Comparison of ENCODE assay signal across 13 mouse cellular contexts in the genomic region with DNA sequence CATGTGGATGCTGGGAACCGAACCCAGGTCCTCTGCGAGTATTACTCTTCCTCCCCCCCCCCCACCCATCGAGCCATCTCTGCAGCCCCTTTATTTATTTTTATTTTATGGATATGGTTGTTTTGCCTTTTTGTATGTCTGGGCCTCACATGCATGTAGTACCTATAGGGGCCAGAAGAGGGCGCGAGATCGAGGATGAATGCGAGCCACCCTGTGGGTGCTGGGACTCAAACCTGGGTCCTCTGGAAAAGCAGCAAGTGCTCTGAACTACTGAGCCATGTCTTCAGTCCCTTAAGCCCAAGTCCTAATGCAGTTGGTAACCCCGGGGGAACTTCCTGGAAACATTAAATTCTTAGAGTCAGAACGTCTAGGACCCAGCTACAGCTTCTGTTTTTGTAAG. TPM values are rescaled to one million over a fixed set of nuclear protein-coding genes. Genes with fewer than 3 reads are reported as not detected.
DNase-seq lines count a peak whose midpoint lies in the region; ATAC-seq and TF ChIP-seq lines count a peak whose summit lies in the region.
"Had no signal": no experiment of that assay in that cellular context is flagged by ENCODE, and none has a peak within 500 bp of the region (broad histone marks: within the 10 kb centered on the region; RNA-seq: fewer than 3 reads in every experiment).

No protein-coding gene starts in this region.

- no peaks in the 10 kb centered on the region for H3K9me3 ChIP-seq in hindbrain, postnatal 0 days (ENCODE audit: low read length)
- no peaks in the 10 kb centered on the region for H3K9me3 ChIP-seq in hindbrain, embryonic 16.5 days (ENCODE audit: control insufficient read depth, low read length)
- H3K9me3 ChIP-seq in midbrain, postnatal 0 days (ENCODE audit: low read length): no peaks in the 10 kb centered on the region
- H3K9me3 ChIP-seq in midbrain, embryonic 10.5 days (replicated peaks): no peaks in the 10 kb centered on the region
- no peaks in the 10 kb centered on the region for H3K9me3 ChIP-seq in MEL (replicated peaks; ENCODE audit: insufficient read depth, low read length)
- no peaks in the 10 kb centered on the region for H3K9me3 ChIP-seq in forebrain, embryonic 13.5 days (replicated peaks)
- H3K9me3 ChIP-seq: lung, embryonic 15.5 days had no signal

- H3K4me3 ChIP-seq in hindbrain, postnatal 0 days (ENCODE audit: low read length): no peak overlapping the region
- no peak overlapping the region for H3K4me3 ChIP-seq in hindbrain, embryonic 16.5 days (ENCODE audit: low read length)
- H3K4me3 ChIP-seq in midbrain, postnatal 0 days (ENCODE audit: low read depth, low read length): no peak overlapping the region
- H3K4me3 ChIP-seq in midbrain, embryonic 10.5 days: no peak overlapping the region
- no peak overlapping the region for H3K4me3 ChIP-seq in MEL (ENCODE audit: control insufficient read depth in 1 of 2, insufficient read depth in 1 of 2, low read depth in 2 of 2, low read length in 2 of 2)
- H3K4me3 ChIP-seq in small intestine, adult 2 months (ENCODE audit: low read depth, low read length): no peak overlapping the region
- no peak overlapping the region for H3K4me3 ChIP-seq in forebrain, embryonic 13.5 days
- H3K4me3 ChIP-seq: lung, embryonic 15.5 days had no signal

- H3K36me3 ChIP-seq in hindbrain, postnatal 0 days (ENCODE audit: insufficient read depth, low read length): no peaks in the 10 kb centered on the region
- no peaks in the 10 kb centered on the region for H3K36me3 ChIP-seq in hindbrain, embryonic 16.5 days (ENCODE audit: control insufficient read depth, insufficient read depth, low read length)
- H3K36me3 ChIP-seq in midbrain, postnatal 0 days (ENCODE audit: insufficient read depth, low read length): no peaks in the 10 kb centered on the region
- no peaks in the 10 kb centered on the region for H3K36me3 ChIP-seq in midbrain, embryonic 10.5 days
- peaks cover 0 to 4% of the 10 kb centered on the region in 2 experiments; a peak in 2 of 4 replicates for H3K36me3 ChIP-seq in MEL (ENCODE audit: control insufficient read depth in 1 of 2, insufficient read depth in 2 of 2, low read length in 2 of 2)
- no peaks in the 10 kb centered on the region for H3K36me3 ChIP-seq in small intestine, adult 2 months (ENCODE audit: control insufficient read depth, insufficient read depth, low read length)
- no peaks in the 10 kb centered on the region for H3K36me3 ChIP-seq in forebrain, embryonic 13.5 days (ENCODE audit: poor library complexity, severe bottlenecking)
- H3K36me3 ChIP-seq: lung, embryonic 15.5 days had no signal

- H3K27me3 ChIP-seq in hindbrain, postnatal 0 days (ENCODE audit: insufficient read depth, low read length): no peaks in the 10 kb centered on the region
- no peaks in the 10 kb centered on the region for H3K27me3 ChIP-seq in hindbrain, embryonic 16.5 days (replicated peaks; ENCODE audit: control insufficient read depth, insufficient read depth, low read length)
- no peaks in the 10 kb centered on the region for H3K27me3 ChIP-seq in midbrain, postnatal 0 days (ENCODE audit: insufficient read depth, low read length)
- H3K27me3 ChIP-seq in midbrain, embryonic 10.5 days (ENCODE audit: low read depth, poor library complexity, severe bottlenecking): peaks cover 22% of the 10 kb centered on the region
- H3K27me3 ChIP-seq in MEL (ENCODE audit: control insufficient read depth in 1 of 2, insufficient read depth in 2 of 2, low read length in 2 of 2): no peaks in the 10 kb centered on the region
- H3K27me3 ChIP-seq in small intestine, adult 2 months (ENCODE audit: control insufficient read depth, insufficient read depth, low read length): no peaks in the 10 kb centered on the region
- no peaks in the 10 kb centered on the region for H3K27me3 ChIP-seq in forebrain, embryonic 13.5 days
- H3K27me3 ChIP-seq: lung, embryonic 15.5 days had no signal

- TF ChIP-seq EP300 in MEL (IDR thresholded peaks at IDR 0.05; ENCODE audit: low read depth in 1 of 2, low read length in 2 of 2): no peak

- H3K79me2 ChIP-seq in MEL (ENCODE audit: control insufficient read depth, insufficient read depth, low read length, poor library complexity): peaks cover 4% of the 10 kb centered on the region; the same call in 1 of the 2 replicates

- no peak for TF ChIP-seq POLR2A in MEL (IDR thresholded peaks at IDR 0.05; ENCODE audit: control insufficient read depth in 1 of 2, insufficient read depth in 1 of 2, low read depth in 1 of 2, low read length in 2 of 2, poor library complexity in 1 of 2)
- no peak for TF ChIP-seq POLR2A in small intestine, adult 2 months (IDR thresholded peaks at IDR 0.05; ENCODE audit: low read depth, low read length)

- no peak overlapping the region for H3K4me2 ChIP-seq in hindbrain, postnatal 0 days (ENCODE audit: low read depth, low read length)
- no peak overlapping the region for H3K4me2 ChIP-seq in hindbrain, embryonic 16.5 days (ENCODE audit: low read length)
- no peak overlapping the region for H3K4me2 ChIP-seq in midbrain, postnatal 0 days (ENCODE audit: low read depth, low read length, poor library complexity, severe bottlenecking)
- no peak overlapping the region for H3K4me2 ChIP-seq in forebrain, embryonic 13.5 days
- H3K4me2 ChIP-seq: lung, embryonic 15.5 days had no signal

- H3K4me1 ChIP-seq in hindbrain, postnatal 0 days (ENCODE audit: insufficient read depth, low read length): peaks cover 3% of the 10 kb centered on the region; the same call in 1 of the 2 replicates
- peaks cover 7% of the 10 kb centered on the region for H3K4me1 ChIP-seq in hindbrain, embryonic 16.5 days (ENCODE audit: control insufficient read depth, insufficient read depth, low read depth, low read length)
- no peaks in the 10 kb centered on the region for H3K4me1 ChIP-seq in midbrain, postnatal 0 days (ENCODE audit: insufficient read depth, low read length)
- peaks cover 19% of the 10 kb centered on the region for H3K4me1 ChIP-seq in midbrain, embryonic 10.5 days
- H3K4me1 ChIP-seq in MEL (ENCODE audit: control insufficient read depth in 1 of 2, insufficient read depth in 2 of 2, low read length in 2 of 2): peaks cover under 1 to 4% of the 10 kb centered on the region in 2 experiments; a peak in 3 of 4 replicates
- peaks cover 11% of the 10 kb centered on the region for H3K4me1 ChIP-seq in small intestine, adult 2 months (ENCODE audit: control insufficient read depth, insufficient read depth, insufficient read length, low read length)
- peaks cover 14% of the 10 kb centered on the region for H3K4me1 ChIP-seq in forebrain, embryonic 13.5 days

- no peak overlapping the region for H3K9ac ChIP-seq in hindbrain, postnatal 0 days (replicated peaks; ENCODE audit: low read length)
- no peak overlapping the region for H3K9ac ChIP-seq in hindbrain, embryonic 16.5 days (ENCODE audit: low read depth, low read length)
- H3K9ac ChIP-seq in midbrain, postnatal 0 days (replicated peaks; ENCODE audit: low read length, poor library complexity, severe bottlenecking): no peak overlapping the region
- no peak overlapping the region for H3K9ac ChIP-seq in MEL (ENCODE audit: control insufficient read depth, low read depth, low read length, poor library complexity, severe bottlenecking)
- H3K9ac ChIP-seq in forebrain, embryonic 13.5 days: no peak overlapping the region
- H3K9ac ChIP-seq: lung, embryonic 15.5 days had no signal

- 62% methylated on average over 9 of the region's 9 CpGs for WGBS in hindbrain, postnatal 0 days
- 59% methylated on average over 9 of the region's 9 CpGs for WGBS in hindbrain, embryonic 16.5 days
- WGBS in midbrain, postnatal 0 days: 60% methylated on average over 9 of the region's 9 CpGs
- WGBS in midbrain, embryonic 10.5 days: 67% methylated on average over 9 of the region's 9 CpGs
- WGBS in small intestine, adult 2 months: 60% methylated on average over 9 of the region's 9 CpGs
- 65% methylated on average over 9 of the region's 9 CpGs for WGBS in forebrain, embryonic 13.5 days

- peak; percentile 44 for TF ChIP-seq CTCF in hindbrain, postnatal 0 days (IDR thresholded peaks at IDR 0.05; ENCODE audit: low read depth)
- peak; percentile 49 for TF ChIP-seq CTCF in midbrain, postnatal 0 days (IDR thresholded peaks at IDR 0.05)
- peak; percentile 58 to 74 (median 73) for TF ChIP-seq CTCF in MEL (IDR thresholded peaks at IDR 0.05 in 2 of 3, conservative IDR thresholded peaks at IDR 0.05 in 1 of 3; ENCODE audit: control insufficient read depth in 1 of 3, insufficient read depth in 1 of 3, low read depth in 2 of 3, low read length in 3 of 3, poor library complexity in 1 of 3, severe bottlenecking in 1 of 3)
- peak; percentile 61; the same call in 1 of the 2 replicates for TF ChIP-seq CTCF in small intestine, adult 2 months (IDR thresholded peaks at IDR 0.05; ENCODE audit: extremely low read depth, insufficient read length, insufficient replicate concordance, low read depth, low read length)

- DNase-seq in hindbrain, postnatal 0 days (ENCODE audit: low spot score): no peak
- DNase-seq in midbrain, postnatal 0 days (ENCODE audit: low spot score): no peak
- no peak for DNase-seq in midbrain, embryonic 10.5 days (ENCODE audit: low spot score)
- DNase-seq in MEL (ENCODE audit: low read depth, low spot score): peak; percentile 75
- no peak for DNase-seq in left cerebral cortex, postnatal 14 days (ENCODE audit: low spot score in 2 of 2)
- DNase-seq: cerebellum, adult 18-20 months; gastrocnemius, postnatal 14 days; heart, postnatal 4 days; retina, postnatal 1 day had no signal

- no peak overlapping the region for H3K27ac ChIP-seq in hindbrain, postnatal 0 days
- no peak overlapping the region for H3K27ac ChIP-seq in hindbrain, embryonic 16.5 days (ENCODE audit: low read depth, low read length)
- H3K27ac ChIP-seq in midbrain, postnatal 0 days (ENCODE audit: low read depth, low read length): no peak overlapping the region
- H3K27ac ChIP-seq in midbrain, embryonic 10.5 days (replicated peaks): no peak overlapping the region
- no peak overlapping the region for H3K27ac ChIP-seq in MEL (ENCODE audit: control insufficient read depth, low read depth, low read length)
- H3K27ac ChIP-seq in small intestine, adult 2 months (ENCODE audit: insufficient read depth, low read depth, low read length): no peak overlapping the region
- no peak overlapping the region for H3K27ac ChIP-seq in forebrain, embryonic 13.5 days
- H3K27ac ChIP-seq: lung, embryonic 15.5 days had no signal

- intact Hi-C loops in left cerebral cortex, postnatal 14 days (cut with DNase I): no loop called here

- no peak for ATAC-seq in hindbrain, postnatal 0 days
- no peak for ATAC-seq in hindbrain, embryonic 16.5 days
- ATAC-seq in midbrain, postnatal 0 days (ENCODE audit: low FRiP score): no peak
- no peak for ATAC-seq in forebrain, embryonic 13.5 days

- no peak for TF ChIP-seq RAD21 in MEL (IDR thresholded peaks at IDR 0.05; ENCODE audit: low read depth, low read length)

RNA-seq across cellular contexts. Expression of gene Ssc4d, which starts 7.5 kb away (rescaled TPM):
- total RNA-seq in hindbrain, postnatal 0 days (2014; rRNA removed): 6.5 and 18.9 TPM in 2 replicates
- polyA plus RNA-seq in hindbrain, postnatal 0 days (2015; fragmentation: Nextera tagmentation; extraction: Ambion mirVana): 3.6 and 3.8 TPM in 2 replicates
- 2.9 and 3.4 TPM in 2 replicates for polyA plus RNA-seq in hindbrain, embryonic 16.5 days (2015; fragmentation: Nextera tagmentation; extraction: Ambion mirVana)
- 8.0 and 8.9 TPM in 2 replicates for total RNA-seq in midbrain, postnatal 0 days (2014; rRNA removed)
- polyA plus RNA-seq in midbrain, postnatal 0 days (2015; fragmentation: Nextera tagmentation; extraction: Ambion mirVana): 3.6 TPM in 2 replicates
- 1.7 TPM in 2 replicates for polyA plus RNA-seq in midbrain, embryonic 10.5 days (2016; fragmentation: Nextera tagmentation; extraction: Ambion mirVana)
- total RNA-seq in MEL (2012; rRNA removed): 0.95 and 1.1 TPM in 2 replicates
- 1 to 10 TPM in 1 of 2 experiments, not detected in 1; 2.1 TPM for polyA plus RNA-seq in MEL (2012; ENCODE audit: insufficient read depth in 1 of 2, insufficient read length in 2 of 2, low read depth in 1 of 2, low replicate concordance in 2 of 2, missing spikeins in 1 of 2)
- 3.6 and 3.9 TPM in 2 replicates for polyA plus RNA-seq in small intestine, adult 2 months (2012; rRNA removed)
- polyA plus RNA-seq in forebrain, embryonic 13.5 days (2015; fragmentation: Nextera tagmentation; extraction: Ambion mirVana): 0.48 TPM in 2 replicates
- 1 to 10 TPM; 1.4 to 1.5 TPM for total RNA-seq in left cerebral cortex, postnatal 14 days (2021)

RNA-seq across cellular contexts. Expression of gene Zp3, which starts 13.0 kb away (rescaled TPM):
- total RNA-seq in hindbrain, postnatal 0 days (2014; rRNA removed): 0.10 TPM in 1 of 2 replicates, not detected in the other
- 0.18 and 0.39 TPM in 2 replicates for polyA plus RNA-seq in hindbrain, postnatal 0 days (2015; fragmentation: Nextera tagmentation; extraction: Ambion mirVana)
- polyA plus RNA-seq in hindbrain, embryonic 16.5 days (2015; fragmentation: Nextera tagmentation; extraction: Ambion mirVana): 0.15 TPM in 1 of 2 replicates, not detected in the other
- 0.99 TPM in 1 of 2 replicates, not detected in the other for total RNA-seq in midbrain, postnatal 0 days (2014; rRNA removed)
- 0.21 and 0.27 TPM in 2 replicates for polyA plus RNA-seq in midbrain, postnatal 0 days (2015; fragmentation: Nextera tagmentation; extraction: Ambion mirVana)
- polyA plus RNA-seq in midbrain, embryonic 10.5 days (2016; fragmentation: Nextera tagmentation; extraction: Ambion mirVana): 0.10 TPM in 1 of 2 replicates, not detected in the other
- total RNA-seq in MEL (2012; rRNA removed): not detected in 2 replicates
- polyA plus RNA-seq in MEL (2012; ENCODE audit: insufficient read depth in 1 of 2, insufficient read length in 2 of 2, low read depth in 1 of 2, low replicate concordance in 2 of 2, missing spikeins in 1 of 2): not detected
- not detected in 2 replicates for polyA plus RNA-seq in small intestine, adult 2 months (2012; rRNA removed)
- not detected in 2 replicates for polyA plus RNA-seq in forebrain, embryonic 13.5 days (2015; fragmentation: Nextera tagmentation; extraction: Ambion mirVana)
- total RNA-seq in left cerebral cortex, postnatal 14 days (2021): not detected
- total RNA-seq: gastrocnemius, postnatal 14 days; heart, postnatal 4 days had no signal
- polyA plus RNA-seq: lung, embryonic 15.5 days had no signal

RNA-seq across cellular contexts. Expression of gene Dtx2, which starts 27.7 kb away (rescaled TPM):
- total RNA-seq in hindbrain, postnatal 0 days (2014; rRNA removed): 23.5 and 28.6 TPM in 2 replicates
- polyA plus RNA-seq in hindbrain, postnatal 0 days (2015; fragmentation: Nextera tagmentation; extraction: Ambion mirVana): 17.4 and 17.9 TPM in 2 replicates
- polyA plus RNA-seq in hindbrain, embryonic 16.5 days (2015; fragmentation: Nextera tagmentation; extraction: Ambion mirVana): 22.9 and 28.6 TPM in 2 replicates
- 22.3 and 25.4 TPM in 2 replicates for total RNA-seq in midbrain, postnatal 0 days (2014; rRNA removed)
- 20.1 and 20.5 TPM in 2 replicates for polyA plus RNA-seq in midbrain, postnatal 0 days (2015; fragmentation: Nextera tagmentation; extraction: Ambion mirVana)
- polyA plus RNA-seq in midbrain, embryonic 10.5 days (2016; fragmentation: Nextera tagmentation; extraction: Ambion mirVana): 36.3 and 39.6 TPM in 2 replicates
- total RNA-seq in MEL (2012; rRNA removed): 11.4 and 11.9 TPM in 2 replicates
- 10 to 100 TPM in 1 of 2 experiments, not detected in 1; 17.2 TPM for polyA plus RNA-seq in MEL (2012; ENCODE audit: insufficient read depth in 1 of 2, insufficient read length in 2 of 2, low read depth in 1 of 2, low replicate concordance in 2 of 2, missing spikeins in 1 of 2)
- polyA plus RNA-seq in small intestine, adult 2 months (2012; rRNA removed): 8.7 and 17.6 TPM in 2 replicates
- 25.5 and 27.2 TPM in 2 replicates for polyA plus RNA-seq in forebrain, embryonic 13.5 days (2015; fragmentation: Nextera tagmentation; extraction: Ambion mirVana)
- 1 to 10 TPM; 8.6 to 9.1 TPM for total RNA-seq in left cerebral cortex, postnatal 14 days (2021)

RNA-seq across cellular contexts. Expression of gene Ywhag, which starts 32.5 kb away (rescaled TPM):
- total RNA-seq in hindbrain, postnatal 0 days (2014; rRNA removed): 334 and 336 TPM in 2 replicates
- 734 and 782 TPM in 2 replicates for polyA plus RNA-seq in hindbrain, postnatal 0 days (2015; fragmentation: Nextera tagmentation; extraction: Ambion mirVana)
- polyA plus RNA-seq in hindbrain, embryonic 16.5 days (2015; fragmentation: Nextera tagmentation; extraction: Ambion mirVana): 996 and 1,023 TPM in 2 replicates
- total RNA-seq in midbrain, postnatal 0 days (2014; rRNA removed): 357 and 411 TPM in 2 replicates
- 906 and 919 TPM in 2 replicates for polyA plus RNA-seq in midbrain, postnatal 0 days (2015; fragmentation: Nextera tagmentation; extraction: Ambion mirVana)
- 270 and 311 TPM in 2 replicates for polyA plus RNA-seq in midbrain, embryonic 10.5 days (2016; fragmentation: Nextera tagmentation; extraction: Ambion mirVana)
- total RNA-seq in MEL (2012; rRNA removed): 109 and 116 TPM in 2 replicates
- polyA plus RNA-seq in MEL (2012; ENCODE audit: insufficient read depth in 1 of 2, insufficient read length in 2 of 2, low read depth in 1 of 2, low replicate concordance in 2 of 2, missing spikeins in 1 of 2): 100 to 1,000 TPM; 268 to 295 TPM
- 21.2 and 27.3 TPM in 2 replicates for polyA plus RNA-seq in small intestine, adult 2 months (2012; rRNA removed)
- 424 and 485 TPM in 2 replicates for polyA plus RNA-seq in forebrain, embryonic 13.5 days (2015; fragmentation: Nextera tagmentation; extraction: Ambion mirVana)
- total RNA-seq in left cerebral cortex, postnatal 14 days (2021): 1,000 to 10,000 TPM; 1,469 to 1,528 TPM
